Mouse (Mus musculus) ES-Bruce4 (cell line): ENCODE measurements around the gene Dpt.

Experiments
- CTCF ChIP-seq: IDR thresholded peaks from one replicate; pipeline ENCODE4 v1.8.1; 2011; ENCODE audit warnings: low read depth, low read length
- EP300 ChIP-seq: IDR thresholded peaks from 2 replicates; pipeline ENCODE4 v1.6.1; 2011; ENCODE audit warnings: low read depth, low read length; ENCODE audit not compliant: insufficient read depth
- POLR2A ChIP-seq: IDR thresholded peaks from one replicate; pipeline ENCODE4 v1.8.1; 2011; ENCODE audit warnings: low read length; ENCODE audit not compliant: insufficient read depth

GRCm38 (mm10) chr1:164817331-164817730 lies 20.9 kb downstream of the Dpt start:
- TF ChIP-seq EP300 (no peak), CTCF (no peak), POLR2A (no peak)
